Mouse (Mus musculus) inflammation-experienced regulatory T-cells, adult 16 weeks (primary cell): Measurements from ENCODE around the gene Pp2d1. TPM values are rescaled to one million over a fixed set of nuclear protein-coding genes. Genes with fewer than 3 reads are reported as not detected.

Source experiments
- polyA plus RNA-seq: library from polyadenylated mRNA; unstranded; fragments of 100-300 nt; shearing (Covaris generic); gene quantifications from one replicate; pipeline ENCODE4 v1.2.1, GENCODE M21; 2017

Gene Pp2d1
- 0.50 TPM for polyA plus RNA-seq

GRCm38 (mm10) chr17:53539351-53539750, at the start of gene Pp2d1:
Gene Pp2d1, minus strand, starts transcription at chr17:53539451.

GRCm38 (mm10) chr17:53566161-53566918, 27.1 kb upstream of the Pp2d1 start, which contains the start of gene Kat2b:
Gene Kat2b, plus strand, starts transcription at chr17:53566861.

GRCm38 (mm10) chr17:53478858-53479603, 60.2 kb downstream of the Pp2d1 start, which contains the start of gene Rab5a:
Gene Rab5a, plus strand, starts transcription at chr17:53479234.

GRCm38 (mm10) chr17:53462603-53463495, 76.4 kb downstream of the Pp2d1 start, which contains the start of gene Efhb:
Gene Efhb, minus strand, starts transcription at chr17:53463321.

Other genes starting within 250 kb of the Pp2d1 start
- 0.12 TPM for gene Efhb, start 76.1 kb downstream of the Pp2d1 start, polyA plus RNA-seq
- 18.1 TPM for gene Rab5a, start 60.2 kb downstream of the Pp2d1 start, polyA plus RNA-seq
- 19.3 TPM for gene Kat2b, start 27.4 kb upstream of the Pp2d1 start, polyA plus RNA-seq
- 4.1 TPM for gene Sgo1, start 149.9 kb upstream of the Pp2d1 start, polyA plus RNA-seq